In the genomic region with DNA sequence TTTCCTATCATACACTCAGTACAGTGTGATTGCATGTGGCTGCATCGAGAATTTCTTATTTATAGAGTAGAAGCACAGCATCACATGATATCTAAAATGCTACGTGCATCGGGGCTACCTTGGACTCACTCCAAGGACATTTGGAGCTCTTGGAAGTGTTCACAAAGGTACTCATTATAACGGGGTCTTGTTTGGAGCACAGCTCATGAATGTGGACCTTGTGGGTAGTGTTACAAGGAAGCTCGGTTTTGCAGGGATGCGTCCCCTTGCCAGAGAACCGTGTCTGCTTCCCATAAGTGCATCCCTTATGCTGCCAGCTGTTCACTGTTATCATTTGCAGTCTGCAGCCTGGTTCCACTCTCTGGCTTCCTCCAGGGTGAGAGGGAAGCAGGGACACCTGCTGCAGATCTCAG, we compare ENCODE assay signal across 9 mouse cellular contexts.
DNase-seq lines count a peak whose midpoint lies in the region; ATAC-seq and TF ChIP-seq lines count a peak whose summit lies in the region.
"Had no signal": no experiment of that assay in that cellular context is flagged by ENCODE, and none has a peak within 500 bp of the region (broad histone marks: within the 10 kb centered on the region; RNA-seq: fewer than 3 reads in every experiment).

No protein-coding gene starts in this region.

- 32% methylated on average over 7 of the region's 7 CpGs for WGBS in kidney, embryonic 15.5 days
- WGBS in hindbrain, postnatal 0 days, result 23% methylated on average over 7 of the region's 7 CpGs
- WGBS in lung, embryonic 15.5 days, result 25% methylated on average over 7 of the region's 7 CpGs
- WGBS in stomach, embryonic 16.5 days, result 31% methylated on average over 7 of the region's 7 CpGs

- no peak overlapping the region for H3K4me3 ChIP-seq in kidney, embryonic 15.5 days (replicated peaks)
- no peak overlapping the region for H3K4me3 ChIP-seq in hindbrain, postnatal 0 days (ENCODE audit: low read length)
- H3K4me3 ChIP-seq in lung, embryonic 15.5 days, result no peak overlapping the region
- no peak overlapping the region for H3K4me3 ChIP-seq in stomach, embryonic 16.5 days (replicated peaks; ENCODE audit: low read length)

- H3K4me1 ChIP-seq in kidney, embryonic 15.5 days, result peaks cover 14% of the 10 kb centered on the region
- no peaks in the 10 kb centered on the region for H3K4me1 ChIP-seq in hindbrain, postnatal 0 days (ENCODE audit: insufficient read depth, low read length)
- peaks cover 13% of the 10 kb centered on the region; the same call in 1 of the 2 replicates for H3K4me1 ChIP-seq in lung, embryonic 15.5 days
- H3K4me1 ChIP-seq in stomach, embryonic 16.5 days (ENCODE audit: control insufficient read depth, insufficient read depth, low read length), result 0 out of 2 replicates have a peak, but pooled peaks cover 3% of the 10 kb centered on the region

- H3K27ac ChIP-seq in kidney, embryonic 15.5 days, result no peak overlapping the region
- H3K27ac ChIP-seq in hindbrain, postnatal 0 days, result peak overlapping the region; percentile 12; the same call in 1 of the 2 replicates
- H3K27ac ChIP-seq in lung, embryonic 15.5 days, result peak overlapping the region; percentile 56
- H3K27ac ChIP-seq in stomach, embryonic 16.5 days (ENCODE audit: low read length), result no peak overlapping the region

- peak; percentile 88 for ATAC-seq in kidney, embryonic 15.5 days (replicated peaks; ENCODE audit: low FRiP score)
- peak; percentile 87 for ATAC-seq in hindbrain, postnatal 0 days
- ATAC-seq in lung, embryonic 15.5 days (ENCODE audit: borderline replicate concordance, extremely low read depth, low FRiP score, low TSS enrichment), result peak; percentile 87
- peak; percentile 47; the same call in 1 of the 2 replicates for ATAC-seq in stomach, embryonic 16.5 days (ENCODE audit: insufficient read depth, low FRiP score)
- ATAC-seq: Patski had no signal

- TF ChIP-seq CTCF in hindbrain, postnatal 0 days (IDR thresholded peaks at IDR 0.05; ENCODE audit: low read depth), result no peak

- no peaks in the 10 kb centered on the region for H3K9me3 ChIP-seq in kidney, embryonic 15.5 days (replicated peaks)
- H3K9me3 ChIP-seq in hindbrain, postnatal 0 days (ENCODE audit: low read length), result no peaks in the 10 kb centered on the region
- H3K9me3 ChIP-seq in lung, embryonic 15.5 days, result no peaks in the 10 kb centered on the region
- H3K9me3 ChIP-seq in stomach, embryonic 16.5 days (replicated peaks; ENCODE audit: control insufficient read depth, low read length), result no peaks in the 10 kb centered on the region

- H3K4me2 ChIP-seq in kidney, embryonic 15.5 days, result 0 out of 2 replicates have a peak overlapping the region, but pooled peaks have one; percentile 19
- H3K4me2 ChIP-seq in hindbrain, postnatal 0 days (ENCODE audit: low read depth, low read length), result peak overlapping the region; percentile 14; the same call in 1 of the 2 replicates
- peak overlapping the region; percentile 18; the same call in 1 of the 2 replicates for H3K4me2 ChIP-seq in lung, embryonic 15.5 days
- 0 out of 2 replicates have a peak overlapping the region, but pooled peaks have one; percentile 22 for H3K4me2 ChIP-seq in stomach, embryonic 16.5 days (ENCODE audit: low read depth, low read length)

- H3K9ac ChIP-seq in kidney, embryonic 15.5 days, result no peak overlapping the region
- no peak overlapping the region for H3K9ac ChIP-seq in hindbrain, postnatal 0 days (replicated peaks; ENCODE audit: low read length)
- no peak overlapping the region for H3K9ac ChIP-seq in lung, embryonic 15.5 days
- no peak overlapping the region for H3K9ac ChIP-seq in stomach, embryonic 16.5 days (ENCODE audit: low read length)

- no peaks in the 10 kb centered on the region for H3K36me3 ChIP-seq in kidney, embryonic 15.5 days
- no peaks in the 10 kb centered on the region for H3K36me3 ChIP-seq in hindbrain, postnatal 0 days (ENCODE audit: insufficient read depth, low read length)
- H3K36me3 ChIP-seq in lung, embryonic 15.5 days, result no peaks in the 10 kb centered on the region
- H3K36me3 ChIP-seq in stomach, embryonic 16.5 days (ENCODE audit: control insufficient read depth, insufficient read depth, low read length), result no peaks in the 10 kb centered on the region

- H3K27me3 ChIP-seq in kidney, embryonic 15.5 days, result no peaks in the 10 kb centered on the region
- no peaks in the 10 kb centered on the region for H3K27me3 ChIP-seq in hindbrain, postnatal 0 days (ENCODE audit: insufficient read depth, low read length)
- no peaks in the 10 kb centered on the region for H3K27me3 ChIP-seq in lung, embryonic 15.5 days
- no peaks in the 10 kb centered on the region for H3K27me3 ChIP-seq in stomach, embryonic 16.5 days (ENCODE audit: control insufficient read depth, insufficient read depth, low read length)

- no peak for DNase-seq in kidney, adult 11 months
- DNase-seq in cerebellum, postnatal 36 days, result peak; percentile 3 to 21
- DNase-seq in hindbrain, postnatal 0 days (ENCODE audit: low spot score), result peak; percentile 73
- DNase-seq in urinary bladder, postnatal 36 days (ENCODE audit: low spot score in 2 of 2), result no peak
- no peak for DNase-seq in kidney, postnatal 36 days

Comparison
In these comparisons a context has a peak if more than half of its experiments do, and no peak if none do; other contexts are left out.
1. H3K27ac ChIP-seq: peak in hindbrain, postnatal 0 days (single experiment) and lung, embryonic 15.5 days (single experiment); none in kidney, embryonic 15.5 days (single experiment) and stomach, embryonic 16.5 days (single experiment).
2. DNase-seq: peak in cerebellum, postnatal 36 days (2 of 2) and hindbrain, postnatal 0 days (single experiment); none in kidney, adult 11 months (single experiment), urinary bladder, postnatal 36 days (0 of 2) and kidney, postnatal 36 days (0 of 2).
3. Peak in every context shown above with its lines, with median percentiles within 50 percentile points of each other: ATAC-seq and H3K4me2 ChIP-seq.